Mouse (Mus musculus) lung, adult 2 months (tissue): ENCODE measurements around the gene Scrn3. TPM values are rescaled to one million over a fixed set of nuclear protein-coding genes. Genes with fewer than 3 reads are reported as not detected.

Source experiments
- DNase-seq: peaks from one replicate; pipeline ENCODE4 v3.0.0; 2022
- H3K4me1 ChIP-seq: fragments of 200-500 bp; 2 replicates; pipeline ENCODE4 v1.6.1; 2011; ENCODE audit warnings: low read length; ENCODE audit not compliant: control insufficient read depth, insufficient read depth
- H3K4me3 ChIP-seq: fragments of 200-500 bp; replicated peaks from 2 replicates; pipeline ENCODE3; 2011; ENCODE audit warnings: low read depth, mild to moderate bottlenecking, control low read depth, low read length; ENCODE audit errors: extremely low read depth
- CTCF ChIP-seq: fragments of 200-500 bp; IDR thresholded peaks from 2 replicates; pipeline ENCODE4 v1.5.1; 2011; ENCODE audit warnings: mild to moderate bottlenecking, low read length, control low read depth; ENCODE audit not compliant: insufficient read depth
- POLR2A ChIP-seq: fragments of 200-500 bp; IDR thresholded peaks from 2 replicates; pipeline ENCODE4 v1.6.1; 2011; ENCODE audit warnings: low read depth, mild to moderate bottlenecking, control low read depth, low read length, borderline replicate concordance; ENCODE audit errors: extremely low read depth
- WGBS: fragments of 180-500 bp; shearing (Covaris S2); methylation state at CpG from one replicate; pipeline ENCODE4 v1.1.7; 2018; 5-methylcytosine and 5-hydroxymethylcytosine counted together
- polyA plus RNA-seq: library from polyadenylated mRNA; depleted of rRNA; stranded (reverse); fragments of >200 nt; gene quantifications from 2 replicates; pipeline ENCODE4 v1.2.3, GENCODE M21; 2012

The Scrn3 gene
- polyA plus RNA-seq, 1 experiment = 8.9 TPM

DNA sequence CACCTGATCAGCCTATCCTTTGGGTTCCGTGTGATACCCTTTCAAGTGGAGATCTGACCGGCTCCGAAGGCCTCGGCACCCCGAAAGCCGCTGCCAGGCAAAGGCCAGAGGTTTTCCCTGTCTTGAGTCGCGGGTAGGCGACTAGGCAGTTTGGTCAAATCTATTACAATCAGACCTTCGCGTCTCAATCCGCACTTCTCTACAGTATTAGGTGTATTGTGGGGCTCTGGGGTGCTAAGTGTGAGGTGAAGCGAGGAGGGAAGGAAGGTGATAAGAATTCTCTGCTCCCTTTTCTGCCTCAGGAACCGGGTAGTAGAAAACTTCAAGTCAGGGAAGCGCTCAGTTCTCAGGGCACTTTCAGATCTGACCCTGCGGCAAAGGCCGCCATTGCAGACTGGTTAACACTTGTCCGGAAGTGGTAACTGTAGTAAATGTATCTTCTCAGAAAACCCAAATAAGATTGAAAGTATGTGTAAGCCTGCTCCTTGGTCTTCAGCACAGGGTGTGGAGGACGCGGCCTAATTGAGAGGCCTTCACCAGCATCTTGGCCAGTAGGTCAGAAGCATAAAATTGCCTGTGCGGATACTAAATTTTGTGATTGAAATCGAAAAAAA, 31.2 kb upstream of the Scrn3 start:
- no peak for DNase-seq
- no peak for TF ChIP-seq POLR2A
- TF ChIP-seq CTCF = no peak
- Histone ChIP-seq H3K4me3 (no peak overlapping the region), H3K4me1 (no peaks in the 10 kb centered on the region)
- WGBS = 32% methylated on average over 22 of the region's 22 CpGs

GRCm38 (mm10) chr2:73281707-73282106, 30.7 kb upstream of the Scrn3 start:
- no peak for DNase-seq
- Histone ChIP-seq H3K4me3 (no peak overlapping the region), H3K4me1 (no peaks in the 10 kb centered on the region)
- TF ChIP-seq POLR2A = no peak
- no peak for TF ChIP-seq CTCF
- WGBS = 42% methylated on average over 7 of the region's 7 CpGs

- no peak for DNase-seq
- TF ChIP-seq POLR2A = no peak
- 0 out of 2 replicates have a peak, but pooled peaks have one; percentile 8 for TF ChIP-seq CTCF
- 28% methylated on average over 2 of the region's 2 CpGs for WGBS
These were observed 26.8 kb upstream of the Scrn3 start for GRCm38 (mm10) chr2:73285630-73286029.

GRCm38 (mm10) chr2:73291130-73291529, 21.3 kb upstream of the Scrn3 start:
- WGBS = 62% methylated on average over 4 of the region's 4 CpGs
- Histone ChIP-seq H3K4me1 (no peaks in the 10 kb centered on the region), H3K4me3 (no peak overlapping the region)
- TF ChIP-seq POLR2A (no peak), CTCF (no peak)
- no peak for DNase-seq

More at GRCm38 (mm10) chr2:73285630-73286029, 26.8 kb upstream of the Scrn3 start:
- Histone ChIP-seq H3K4me3 (no peak overlapping the region), H3K4me1 (no peaks in the 10 kb centered on the region)

- 82% methylated on average over 7 of the region's 7 CpGs for WGBS
- no peak overlapping the region for H3K4me3 ChIP-seq
- no peak for DNase-seq
- TF ChIP-seq CTCF = no peak
- TF ChIP-seq POLR2A = no peak
- H3K4me1 ChIP-seq = peaks cover 2% of the 10 kb centered on the region; the same call in 1 of the 2 replicates
These were observed 17.4 kb upstream of the Scrn3 start for GRCm38 (mm10) chr2:73295023-73295422.

GRCm38 (mm10) chr2:73298154-73298553, 14.2 kb upstream of the Scrn3 start:
- Histone ChIP-seq H3K4me3 (no peak overlapping the region), H3K4me1 (peaks cover 2% of the 10 kb centered on the region; the same call in 1 of the 2 replicates)
- no peak for TF ChIP-seq CTCF
- TF ChIP-seq POLR2A = no peak
- no peak for DNase-seq
- 78% methylated on average over 7 of the region's 7 CpGs for WGBS

DNA sequence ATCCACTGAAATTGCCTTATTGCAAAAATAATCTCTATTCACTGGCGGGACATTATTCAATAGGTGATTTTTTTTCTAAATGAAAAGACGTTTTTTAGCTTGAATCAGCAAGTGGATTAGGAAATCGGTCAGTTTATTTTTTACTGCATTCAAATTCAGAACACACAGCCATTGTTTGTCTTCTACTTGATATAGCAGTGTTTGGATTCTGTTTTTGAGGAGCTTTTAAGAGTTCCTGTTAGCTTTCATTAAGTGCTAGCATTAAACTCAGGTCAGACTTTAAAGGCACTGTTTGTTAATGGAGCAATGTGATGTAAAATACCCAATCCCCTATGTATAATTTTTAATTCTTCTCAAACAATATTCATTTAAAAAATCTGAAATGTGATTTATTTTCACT, 13.6 kb upstream of the Scrn3 start:
- Histone ChIP-seq H3K4me3 (no peak overlapping the region), H3K4me1 (peaks cover 2% of the 10 kb centered on the region; the same call in 1 of the 2 replicates)
- TF ChIP-seq POLR2A (no peak), CTCF (no peak)
- no peak for DNase-seq
- WGBS = 66% methylated on average over 3 of the region's 3 CpGs

GRCm38 (mm10) chr2:73301979-73302378, 10.4 kb upstream of the Scrn3 start:
- no peak for TF ChIP-seq CTCF
- no peak for TF ChIP-seq POLR2A
- peaks cover 2% of the 10 kb centered on the region; the same call in 1 of the 2 replicates for H3K4me1 ChIP-seq
- no peak overlapping the region for H3K4me3 ChIP-seq
- 59% methylated on average over 1 of the region's 1 CpGs for WGBS
- DNase-seq = no peak

GRCm38 (mm10) chr2:73302722-73303121, 9.7 kb upstream of the Scrn3 start:
- TF ChIP-seq POLR2A (no peak), CTCF (no peak)
- DNase-seq = no peak
- WGBS = 93% methylated on average over 9 of the region's 9 CpGs
- no peak overlapping the region for H3K4me3 ChIP-seq
- peaks cover 2% of the 10 kb centered on the region; the same call in 1 of the 2 replicates for H3K4me1 ChIP-seq

- no peak overlapping the region for H3K4me3 ChIP-seq
- TF ChIP-seq POLR2A = no peak
- no peak for TF ChIP-seq CTCF
- no peak for DNase-seq
These were observed 7.9 kb upstream of the Scrn3 start for GRCm38 (mm10) chr2:73304506-73304905.

More at GRCm38 (mm10) chr2:73304506-73304905, 7.9 kb upstream of the Scrn3 start:
- H3K4me1 ChIP-seq = no peaks in the 10 kb centered on the region
- WGBS = 89% methylated on average over 5 of the region's 5 CpGs
